Mouse (Mus musculus) heart, postnatal 0 days (tissue): ENCODE data around the gene Gm6614. TPM values are rescaled to one million over a fixed set of nuclear protein-coding genes. Genes with fewer than 3 reads are reported as not detected.

Experiments
- ATAC-seq: fragments of 200-750 bp; cut with Nextera tagmentation; 2 replicates; pipeline ENCODE4 v1.8.0; 2017; ENCODE audit warnings: low read depth, moderate number of reproducible peaks, moderate library complexity; ENCODE audit not compliant: insufficient read depth
- DNase-seq: peaks from one replicate; pipeline ENCODE4 v3.0.0-alpha.2; 2016; ENCODE audit warnings: low spot score
- H3K27ac ChIP-seq: fragments of 300-500 bp; sonication (generic); 2 replicates; pipeline ENCODE4 v1.5.1; 2014; ENCODE audit warnings: low read depth, mild to moderate bottlenecking
- H3K27me3 ChIP-seq: fragments of 300-500 bp; sonication (generic); 2 replicates; pipeline ENCODE4 v1.6.1; 2014; ENCODE audit warnings: low read length, mixed read lengths; ENCODE audit not compliant: control insufficient read depth, insufficient read depth
- H3K36me3 ChIP-seq: fragments of 300-500 bp; sonication (generic); replicated peaks from 2 replicates; pipeline ENCODE4 v1.6.1; 2014; ENCODE audit warnings: low read length, mixed read lengths; ENCODE audit not compliant: control insufficient read depth, insufficient read depth
- H3K4me1 ChIP-seq: fragments of 300-500 bp; sonication (generic); 2 replicates; pipeline ENCODE4 v1.6.1; 2014; ENCODE audit warnings: antibody characterized with exemption; ENCODE audit not compliant: control insufficient read depth, insufficient read depth
- H3K4me2 ChIP-seq: fragments of 300-500 bp; sonication (generic); 2 replicates; pipeline ENCODE4 v1.6.1; 2014; ENCODE audit warnings: low read depth, mild to moderate bottlenecking, low read length, moderate library complexity
- H3K4me3 ChIP-seq: fragments of 300-500 bp; sonication (generic); 2 replicates; pipeline ENCODE4 v1.5.1; 2014; ENCODE audit warnings: low read depth, low read length
- H3K9ac ChIP-seq: fragments of 300-500 bp; sonication (generic); replicated peaks from 2 replicates; pipeline ENCODE4 v1.6.1; 2014; ENCODE audit warnings: low read depth, low read length, mixed read lengths
- H3K9me3 ChIP-seq: fragments of 300-500 bp; sonication (generic); replicated peaks from 2 replicates; pipeline ENCODE4 v1.6.1; 2016; ENCODE audit warnings: low read length; ENCODE audit not compliant: control insufficient read depth
- CTCF ChIP-seq: IDR thresholded peaks from 2 replicates; pipeline ENCODE4 v1.5.1; 2016; ENCODE audit warnings: antibody characterized with exemption, control low read depth, low read depth
- EP300 ChIP-seq: IDR thresholded peaks from 2 replicates; pipeline ENCODE4 v1.6.1; 2016; ENCODE audit warnings: antibody characterized with exemption, low read depth
- WGBS: fragments of 180-500 bp; shearing (Covaris S2); extraction: QIAGEN DNeasy Blood & Tissue Kit; methylation state at CpG from one replicate; pipeline ENCODE4 v1.1.7; 2014; 5-methylcytosine and 5-hydroxymethylcytosine counted together
- polyA plus RNA-seq: library from polyadenylated mRNA; unstranded; fragments of >200 nt; fragmentation: Nextera tagmentation; extraction: Ambion mirVana; gene quantifications from 2 replicates; pipeline ENCODE4 v1.2.1, GENCODE M21; 2015
- total RNA-seq: library from RNA; depleted of rRNA; stranded (reverse); fragments of >200 nt; gene quantifications from 2 replicates; pipeline ENCODE4 v1.2.3, GENCODE M21; 2014; ENCODE audit warnings: low replicate concordance

Gene Gm6614
- total and polyA plus RNA-seq, 2 experiments from 2014 or later: not detected

GRCm38 (mm10) chr6:142040306-142041175, 29.3 kb upstream of the Gm6614 start:
- TF ChIP-seq EP300 (no peak), CTCF (peak; percentile 63)
- H3K9me3 ChIP-seq: no peaks in the 10 kb centered on the region
- no peaks in the 10 kb centered on the region for H3K4me1 ChIP-seq
- DNase-seq (peak; percentile 46), ATAC-seq (no peak; the same call in 1 of the 2 replicates)
- H3K4me3 ChIP-seq: no peak overlapping the region
- no peaks in the 10 kb centered on the region for H3K36me3 ChIP-seq
- H3K27me3 ChIP-seq: no peaks in the 10 kb centered on the region
- no peak overlapping the region for H3K9ac ChIP-seq
- 51% methylated on average over 16 of the region's 16 CpGs for WGBS
- H3K4me2 ChIP-seq: no peak overlapping the region
- H3K27ac ChIP-seq: no peak overlapping the region

- TF ChIP-seq CTCF (no peak), EP300 (no peak)
These were observed 24.6 kb upstream of the Gm6614 start for GRCm38 (mm10) chr6:142035771-142036170.

GRCm38 (mm10) chr6:142021671-142022070, 10.5 kb upstream of the Gm6614 start:
- WGBS: 74% methylated on average over 3 of the region's 3 CpGs
- ATAC-seq: no peak
- H3K4me3 ChIP-seq: no peak overlapping the region
- H3K4me1 ChIP-seq: no peaks in the 10 kb centered on the region
- H3K9ac ChIP-seq: no peak overlapping the region
- no peak for DNase-seq
- no peaks in the 10 kb centered on the region for H3K36me3 ChIP-seq
- 0 out of 2 replicates have a peak, but pooled peaks cover 4% of the 10 kb centered on the region for H3K9me3 ChIP-seq
- no peaks in the 10 kb centered on the region for H3K27me3 ChIP-seq
- H3K4me2 ChIP-seq: no peak overlapping the region
- TF ChIP-seq CTCF: no peak
- no peak for TF ChIP-seq EP300
- no peak overlapping the region for H3K27ac ChIP-seq

More at GRCm38 (mm10) chr6:142035771-142036170, 24.6 kb upstream of the Gm6614 start:
- WGBS: 54% methylated on average over 2 of the region's 2 CpGs
- Histone ChIP-seq H3K4me2 (no peak overlapping the region), H3K27me3 (no peaks in the 10 kb centered on the region), H3K4me1 (no peaks in the 10 kb centered on the region), H3K27ac (no peak overlapping the region), H3K36me3 (no peaks in the 10 kb centered on the region), H3K9me3 (no peaks in the 10 kb centered on the region), H3K9ac (no peak overlapping the region), H3K4me3 (no peak overlapping the region)
- DNase-seq: no peak
- ATAC-seq: no peak

GRCm38 (mm10) chr6:141986772-141987171, 24.4 kb downstream of the Gm6614 start:
- no peak for DNase-seq
- no peaks in the 10 kb centered on the region for H3K36me3 ChIP-seq
- H3K4me1 ChIP-seq: no peaks in the 10 kb centered on the region
- no peaks in the 10 kb centered on the region for H3K27me3 ChIP-seq
- H3K4me3 ChIP-seq: no peak overlapping the region
- H3K27ac ChIP-seq: no peak overlapping the region
- WGBS: 96% methylated on average over 6 of the region's 6 CpGs
- H3K9me3 ChIP-seq: no peaks in the 10 kb centered on the region
- H3K4me2 ChIP-seq: no peak overlapping the region
- H3K9ac ChIP-seq: no peak overlapping the region
- no peak for ATAC-seq
- no peak for TF ChIP-seq CTCF

- Histone ChIP-seq H3K9me3 (no peaks in the 10 kb centered on the region), H3K4me1 (no peaks in the 10 kb centered on the region), H3K27me3 (no peaks in the 10 kb centered on the region), H3K27ac (no peak overlapping the region), H3K4me3 (no peak overlapping the region), H3K36me3 (no peaks in the 10 kb centered on the region), H3K9ac (no peak overlapping the region), H3K4me2 (no peak overlapping the region)
- ATAC-seq (no peak), DNase-seq (no peak)
- 67% methylated on average over 3 of the region's 3 CpGs for WGBS
- TF ChIP-seq CTCF (no peak), EP300 (no peak)
These were observed 26.6 kb downstream of the Gm6614 start for GRCm38 (mm10) chr6:141984644-141985043.
